Mouse (Mus musculus): ENCODE measurements around the gene Pilra. TPM values are rescaled to one million over a fixed set of nuclear protein-coding genes. Genes with fewer than 3 reads are reported as not detected.

The Pilra gene
- total and polyA plus RNA-seq, 2 experiments from 2014 or later, result 0.46 to 0.47 TPM

DNA sequence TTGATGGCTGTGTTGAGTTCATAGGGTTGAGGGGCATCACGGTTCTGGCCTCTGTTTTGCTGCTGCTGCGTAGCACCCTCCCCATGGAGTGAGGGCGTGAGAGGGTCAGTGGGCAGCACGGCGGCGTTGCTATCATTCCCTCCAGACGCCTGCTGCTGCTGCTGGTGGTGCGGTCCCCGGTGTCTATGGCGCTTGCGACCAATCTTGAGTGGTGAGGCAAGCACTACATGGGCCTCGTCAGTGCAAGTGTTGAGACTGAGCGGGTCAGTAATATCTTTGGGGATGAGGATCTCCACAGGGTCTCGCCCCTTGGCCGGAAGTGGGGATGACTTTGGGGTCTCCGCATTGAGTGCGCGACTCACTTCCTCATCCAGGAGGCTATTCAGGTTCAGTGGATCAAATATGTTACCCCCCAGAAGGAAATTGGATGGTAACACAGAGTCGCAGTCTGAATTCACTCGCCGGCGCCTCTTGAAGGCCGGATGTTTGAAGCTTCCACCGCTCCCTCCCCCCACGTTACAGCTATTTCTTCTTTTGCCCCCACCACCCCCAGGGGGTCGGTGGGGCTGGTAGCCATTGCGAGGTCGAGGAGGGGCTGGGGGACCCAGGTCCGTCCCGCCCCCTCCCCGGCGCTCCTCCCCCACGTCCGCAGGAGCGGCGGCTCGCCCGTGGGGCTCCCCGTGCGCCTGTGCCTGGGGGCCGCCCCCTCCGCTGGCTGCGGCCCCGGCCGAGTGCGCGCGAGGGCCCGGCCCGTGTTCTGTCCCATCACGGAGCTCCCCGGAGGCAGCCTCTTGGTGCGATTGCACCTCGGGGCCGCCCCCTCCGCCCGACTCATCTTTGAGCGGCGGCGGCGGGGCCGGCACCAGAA is 50.7 kb downstream of the Pilra start:
- H3K4me2 ChIP-seq (ENCODE audit: low read depth, low read length), result peak overlapping the region; percentile 87
- ATAC-seq (no peak), DNase-seq (ENCODE audit: low spot score) (peak; percentile 66)
- H3K9ac ChIP-seq (replicated peaks; ENCODE audit: low read length), result peak overlapping the region; percentile 93
- peak overlapping the region; percentile 98 for H3K27ac ChIP-seq
- peaks cover 22% of the 10 kb centered on the region for H3K4me1 ChIP-seq (ENCODE audit: insufficient read depth, low read length)
- H3K27me3 ChIP-seq (ENCODE audit: insufficient read depth, low read length), result no peaks in the 10 kb centered on the region
- TF ChIP-seq CTCF (IDR thresholded peaks at IDR 0.05; ENCODE audit: low read depth), result no peak
- H3K36me3 ChIP-seq (ENCODE audit: insufficient read depth, low read length), result peaks cover 23% of the 10 kb centered on the region; the same call in 1 of the 2 replicates
- H3K4me3 ChIP-seq (ENCODE audit: low read length), result peak overlapping the region; percentile 80
- no peaks in the 10 kb centered on the region for H3K9me3 ChIP-seq (ENCODE audit: low read length)
- WGBS, result under 1% methylated on average over 58 of the region's 62 CpGs

GRCm38 (mm10) chr5:137784546-137784945 is 51.5 kb downstream of the Pilra start:
- no peak for TF ChIP-seq CTCF (IDR thresholded peaks at IDR 0.05; ENCODE audit: low read depth)
- Histone ChIP-seq H3K27ac (peak overlapping the region; percentile 98; the same call in 1 of the 2 replicates), H3K4me1 (ENCODE audit: insufficient read depth, low read length) (peaks cover 25% of the 10 kb centered on the region), H3K4me3 (ENCODE audit: low read length) (peak overlapping the region; percentile 80), H3K9me3 (ENCODE audit: low read length) (no peaks in the 10 kb centered on the region), H3K27me3 (ENCODE audit: insufficient read depth, low read length) (no peaks in the 10 kb centered on the region), H3K36me3 (ENCODE audit: insufficient read depth, low read length) (peaks cover 23% of the 10 kb centered on the region; the same call in 1 of the 2 replicates), H3K9ac (replicated peaks; ENCODE audit: low read length) (peak overlapping the region; percentile 93; the same call in 1 of the 2 replicates), H3K4me2 (ENCODE audit: low read depth, low read length) (peak overlapping the region; percentile 87)
- 78% methylated on average over 14 of the region's 14 CpGs for WGBS
- DNase-seq (ENCODE audit: low spot score), result no peak
- ATAC-seq, result no peak

DNA sequence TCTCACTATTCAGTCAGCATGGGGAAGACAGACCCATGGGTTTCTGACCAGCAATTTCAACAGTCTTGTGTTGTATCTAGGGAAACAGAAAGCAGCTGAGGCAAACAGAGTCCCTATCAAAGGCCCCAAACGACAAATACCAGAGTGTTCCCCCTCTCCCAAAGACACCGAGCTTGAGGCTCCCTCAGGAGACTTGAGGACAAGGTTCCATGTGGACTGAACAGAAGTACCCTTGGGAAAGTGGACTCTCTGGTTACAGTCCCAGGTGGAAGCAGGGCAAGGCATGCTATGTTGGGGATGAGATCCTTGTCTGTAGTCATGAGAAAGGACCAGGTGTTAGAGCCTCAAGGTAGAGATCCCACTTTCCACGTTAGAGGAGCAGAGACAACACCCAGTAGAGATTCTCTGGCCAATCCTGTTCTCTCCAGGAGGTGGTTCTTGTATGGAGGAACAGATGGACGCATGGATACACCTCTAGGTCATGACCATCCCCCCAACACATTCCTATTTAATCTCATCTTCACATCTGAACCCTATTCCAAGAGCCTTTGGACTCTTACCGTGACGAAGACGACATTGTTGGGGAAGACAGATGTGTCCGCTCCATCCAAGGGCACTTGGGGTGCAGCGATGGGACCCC is 52.1 kb downstream of the Pilra start:
- no peak for TF ChIP-seq CTCF (IDR thresholded peaks at IDR 0.05; ENCODE audit: low read depth)
- H3K27me3 ChIP-seq (ENCODE audit: insufficient read depth, low read length), result no peaks in the 10 kb centered on the region
- DNase-seq (ENCODE audit: low spot score), result no peak
- peaks cover 23% of the 10 kb centered on the region; the same call in 1 of the 2 replicates for H3K36me3 ChIP-seq (ENCODE audit: insufficient read depth, low read length)
- H3K9me3 ChIP-seq (ENCODE audit: low read length), result no peaks in the 10 kb centered on the region
- WGBS, result 56% methylated on average over 9 of the region's 9 CpGs
- peak overlapping the region; percentile 80 for H3K4me3 ChIP-seq (ENCODE audit: low read length)
- ATAC-seq, result no peak
- peak overlapping the region; percentile 98; the same call in 1 of the 2 replicates for H3K27ac ChIP-seq
- H3K4me1 ChIP-seq (ENCODE audit: insufficient read depth, low read length), result peaks cover 25% of the 10 kb centered on the region
- peak overlapping the region; percentile 34 for H3K9ac ChIP-seq (replicated peaks; ENCODE audit: low read length)
- H3K4me2 ChIP-seq (ENCODE audit: low read depth, low read length), result peak overlapping the region; percentile 87

DNA sequence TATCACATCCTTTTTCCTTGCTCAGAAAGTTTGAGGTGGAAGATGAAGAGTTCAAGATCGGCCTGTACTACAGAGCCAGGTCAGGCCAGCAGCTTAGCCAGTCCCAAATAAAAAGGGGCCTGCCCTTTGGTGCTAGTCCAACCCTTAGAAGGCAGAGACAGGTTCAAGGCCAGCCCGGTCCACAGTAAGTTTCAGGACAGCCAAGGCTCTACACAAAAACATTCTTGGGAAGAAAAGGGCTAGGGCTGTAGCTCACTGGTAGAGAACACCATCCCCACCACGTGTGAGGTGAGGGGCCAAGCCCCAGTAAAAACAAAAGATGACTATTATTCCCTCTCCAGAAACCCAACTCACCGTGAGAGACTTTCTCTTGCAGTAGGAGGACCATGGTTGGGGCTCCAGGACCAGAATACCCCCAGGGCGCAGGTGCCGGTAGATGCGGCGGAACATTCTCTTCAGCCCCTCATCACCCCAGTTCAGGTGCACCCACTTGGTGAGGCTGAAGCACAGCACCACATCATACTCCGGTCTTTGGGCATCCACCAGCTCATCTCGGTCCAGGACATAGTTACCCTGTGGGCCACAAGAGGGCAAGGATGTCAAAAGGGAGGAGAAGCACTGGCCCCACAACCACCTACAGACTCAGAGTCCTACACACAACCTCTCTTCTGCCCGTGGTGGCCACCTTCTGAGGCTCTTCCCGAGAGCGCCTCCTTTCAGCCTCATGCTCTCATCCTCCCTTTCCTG is 53.1 kb downstream of the Pilra start:
- no peaks in the 10 kb centered on the region for H3K9me3 ChIP-seq (ENCODE audit: low read length)
- DNase-seq (ENCODE audit: low spot score) (no peak), ATAC-seq (no peak)
- H3K27ac ChIP-seq, result no peak overlapping the region
- H3K36me3 ChIP-seq (ENCODE audit: insufficient read depth, low read length), result peaks cover 23% of the 10 kb centered on the region; the same call in 1 of the 2 replicates
- 70% methylated on average over 13 of the region's 13 CpGs for WGBS
- peak overlapping the region; percentile 87 for H3K4me2 ChIP-seq (ENCODE audit: low read depth, low read length)
- H3K27me3 ChIP-seq (ENCODE audit: insufficient read depth, low read length), result no peaks in the 10 kb centered on the region
- H3K4me1 ChIP-seq (ENCODE audit: insufficient read depth, low read length), result peaks cover 25% of the 10 kb centered on the region
- peak overlapping the region; percentile 80; the same call in 1 of the 2 replicates for H3K4me3 ChIP-seq (ENCODE audit: low read length)
- TF ChIP-seq CTCF (IDR thresholded peaks at IDR 0.05; ENCODE audit: low read depth), result no peak
- H3K9ac ChIP-seq (replicated peaks; ENCODE audit: low read length), result peak overlapping the region; percentile 34; the same call in 1 of the 2 replicates

GRCm38 (mm10) chr5:137781661-137782060 is 54.4 kb downstream of the Pilra start:
- no peak overlapping the region for H3K4me3 ChIP-seq (ENCODE audit: low read length)
- DNase-seq (ENCODE audit: low spot score), result no peak

More at GRCm38 (mm10) chr5:137781661-137782060, 54.4 kb downstream of the Pilra start:
- no peak overlapping the region for H3K27ac ChIP-seq
- TF ChIP-seq CTCF (IDR thresholded peaks at IDR 0.05; ENCODE audit: low read depth), result no peak
- H3K36me3 ChIP-seq (ENCODE audit: insufficient read depth, low read length), result peaks cover 23% of the 10 kb centered on the region; the same call in 1 of the 2 replicates
- ATAC-seq, result no peak
- no peaks in the 10 kb centered on the region for H3K9me3 ChIP-seq (ENCODE audit: low read length)
- H3K4me2 ChIP-seq (ENCODE audit: low read depth, low read length), result no peak overlapping the region
- peaks cover 25% of the 10 kb centered on the region for H3K4me1 ChIP-seq (ENCODE audit: insufficient read depth, low read length)
- WGBS, result 93% methylated on average over 7 of the region's 7 CpGs
- no peak overlapping the region for H3K9ac ChIP-seq (replicated peaks; ENCODE audit: low read length)
- H3K27me3 ChIP-seq (ENCODE audit: insufficient read depth, low read length), result no peaks in the 10 kb centered on the region

Data from hindbrain, postnatal 0 days (tissue).